Mouse (Mus musculus) right cerebral cortex, postnatal 14 days (tissue): Measurements from ENCODE around the gene Tmem52b.

Experiments used
- DNase-seq: peaks from one replicate; pipeline ENCODE4 v3.0.0; 2022

The Tmem52b gene

GRCm38 (mm10) chr6:129532556-129532941, 20.2 kb downstream of the Tmem52b start:
- DNase-seq = peak; percentile 64

- DNase-seq = peak; percentile 78
Measured at GRCm38 (mm10) chr6:129532942-129533860, 20.8 kb downstream of the Tmem52b start, which contains the start of gene Gabarapl1. Gene Gabarapl1 (plus strand): TSS chr6:129533160.

- DNase-seq = no peak
Measured at GRCm38 (mm10) chr6:129534057-129534456, 21.7 kb downstream of the Tmem52b start.

GRCm38 (mm10) chr6:129534627-129535190, 22.4 kb downstream of the Tmem52b start:
- DNase-seq = no peak

GRCm38 (mm10) chr6:129535723-129536122, 23.4 kb downstream of the Tmem52b start:
- no peak for DNase-seq

GRCm38 (mm10) chr6:129538555-129538954, 26.2 kb downstream of the Tmem52b start:
- no peak for DNase-seq

- peak; percentile 45 for DNase-seq
Measured at GRCm38 (mm10) chr6:129541931-129542330, 29.6 kb downstream of the Tmem52b start.

- DNase-seq = no peak
Measured at GRCm38 (mm10) chr6:129542540-129542939, 30.2 kb downstream of the Tmem52b start.

- peak; percentile 76 for DNase-seq
Measured at GRCm38 (mm10) chr6:129543709-129544606, 31.6 kb downstream of the Tmem52b start.

- DNase-seq = no peak
Measured at GRCm38 (mm10) chr6:129547277-129547676, 34.9 kb downstream of the Tmem52b start.

GRCm38 (mm10) chr6:129548009-129548408, 35.7 kb downstream of the Tmem52b start:
- no peak for DNase-seq

GRCm38 (mm10) chr6:129557298-129558023, 45.1 kb downstream of the Tmem52b start:
- no peak for DNase-seq

- peak; percentile 77 for DNase-seq
Measured at GRCm38 (mm10) chr6:129558946-129559640, 46.7 kb downstream of the Tmem52b start.

GRCm38 (mm10) chr6:129559641-129560027, 47.3 kb downstream of the Tmem52b start:
- DNase-seq = no peak

GRCm38 (mm10) chr6:129565257-129565656, 52.9 kb downstream of the Tmem52b start:
- DNase-seq = no peak
